Mouse (Mus musculus): ENCODE data around the gene Gata2. TPM values are rescaled to one million over a fixed set of nuclear protein-coding genes. Genes with fewer than 3 reads are reported as not detected.

Gene Gata2
- total RNA-seq, 4 experiments from 2014 or later: 4.4 to 6.8 (median 6.2) TPM

Other genes with a start within 250 kb of the Gata2 start
- 10 to 100 TPM; 45.4 to 53.5 (median 49.3) TPM for gene H1fx, start 212.3 kb upstream of the Gata2 start, total RNA-seq (2022)
- gene Rab7, start 148.6 kb upstream of the Gata2 start, total RNA-seq (2022): 100 to 1,000 TPM; 323 to 394 (median 346) TPM
- 100 to 1,000 TPM; 166 to 188 (median 171) TPM for gene Rpn1, start 109.4 kb upstream of the Gata2 start, total RNA-seq (2022)
- gene Dnajb8, start 28.4 kb downstream of the Gata2 start, total RNA-seq (2022): not detected